Mouse (Mus musculus) C2C12 (cell line): ENCODE data around the gene Ncoa1. TPM values are rescaled to one million over a fixed set of nuclear protein-coding genes. Genes with fewer than 3 reads are reported as not detected.

ENCODE experiments used
- H3K27me3 ChIP-seq: one replicate; pipeline ENCODE4 v1.6.1; 2011; ENCODE audit not compliant: control insufficient read depth, insufficient read depth, insufficient read length
- H3K36me3 ChIP-seq: one replicate; pipeline ENCODE4 v1.6.1; 2011; ENCODE audit not compliant: control insufficient read depth, insufficient read depth
- H3K4me3 ChIP-seq: one replicate; pipeline ENCODE4 v1.5.1; 2011; ENCODE audit warnings: mild to moderate bottlenecking, control low read depth; ENCODE audit not compliant: poor library complexity, insufficient read depth, severe bottlenecking
- H3K79me2 ChIP-seq: one replicate; pipeline ENCODE4 v1.6.1; 2011; ENCODE audit not compliant: control insufficient read depth, insufficient read depth
- H3K79me3 ChIP-seq: one replicate; pipeline ENCODE4 v1.6.1; 2011; ENCODE audit warnings: low read depth, control low read depth
- H3ac ChIP-seq: one replicate; pipeline ENCODE3; 2011; ENCODE audit warnings: low read depth; ENCODE audit not compliant: control insufficient read depth, insufficient read length
- CEBPB ChIP-seq: IDR thresholded peaks from one replicate; pipeline ENCODE4 v1.6.1; 2011; ENCODE audit warnings: low read depth, mild to moderate bottlenecking, control low read depth, moderate library complexity
- CTCF ChIP-seq: IDR thresholded peaks from one replicate; pipeline ENCODE4 v1.5.1; 2011; ENCODE audit not compliant: control insufficient read depth, insufficient read depth, insufficient read length
- FOSL1 ChIP-seq: IDR thresholded peaks from one replicate; pipeline ENCODE4 v1.8.0; 2011; ENCODE audit warnings: mild to moderate bottlenecking, low read length; ENCODE audit not compliant: poor library complexity, insufficient read depth, severe bottlenecking
- MAX ChIP-seq: IDR thresholded peaks from one replicate; pipeline ENCODE4 v1.6.1; 2011; ENCODE audit warnings: mild to moderate bottlenecking, control low read depth
- MYOD1 ChIP-seq: IDR thresholded peaks from one replicate; pipeline ENCODE4 v1.6.1; 2011; ENCODE audit warnings: low read depth; ENCODE audit not compliant: control insufficient read depth, insufficient read length
- MYOG ChIP-seq: IDR thresholded peaks from one replicate; pipeline ENCODE4 v1.6.1; 2011; ENCODE audit not compliant: control insufficient read depth, insufficient read length; ENCODE audit errors: extremely low read depth
- USF1 ChIP-seq: IDR thresholded peaks from one replicate; pipeline ENCODE4 v1.6.1; 2011; ENCODE audit warnings: low read depth, mild to moderate bottlenecking, control low read depth, moderate library complexity
- polyA plus RNA-seq: library from polyadenylated mRNA; unstranded; fragments of >200 nt; fragmentation: generic; extraction: Trizol; gene quantifications from one replicate; pipeline ENCODE4 v1.2.1, GENCODE M21; 2012; ENCODE audit warnings: missing spikeins

Ncoa1 gene
- polyA plus RNA-seq, 1 experiment: 3.4 TPM

GRCm38 (mm10) chr12:4406155-4406554, 70.8 kb downstream of the Ncoa1 start:
- no peak for TF ChIP-seq FOSL1
- TF ChIP-seq USF1: no peak
- TF ChIP-seq MAX: no peak
- no peak for TF ChIP-seq MYOG
- TF ChIP-seq MYOD1: no peak
- TF ChIP-seq CTCF: no peak
- no peak for TF ChIP-seq CEBPB
- no peak overlapping the region for H3K4me3 ChIP-seq
- H3ac ChIP-seq: no peak overlapping the region
- no peaks in the 10 kb centered on the region for H3K27me3 ChIP-seq
- no peaks in the 10 kb centered on the region for H3K79me2 ChIP-seq
- H3K36me3 ChIP-seq: no peaks in the 10 kb centered on the region
- no peaks in the 10 kb centered on the region for H3K79me3 ChIP-seq

- TF ChIP-seq MAX (no peak), USF1 (no peak)
- H3K4me3 ChIP-seq: no peak overlapping the region
- no peaks in the 10 kb centered on the region for H3K79me3 ChIP-seq
- H3K79me2 ChIP-seq: no peaks in the 10 kb centered on the region
- H3K36me3 ChIP-seq: no peaks in the 10 kb centered on the region
- H3K27me3 ChIP-seq: no peaks in the 10 kb centered on the region
- H3ac ChIP-seq: no peak overlapping the region
Measured at GRCm38 (mm10) chr12:4403206-4403605, 73.8 kb downstream of the Ncoa1 start.

- Histone ChIP-seq H3ac (no peak overlapping the region), H3K79me2 (no peaks in the 10 kb centered on the region), H3K27me3 (no peaks in the 10 kb centered on the region), H3K79me3 (no peaks in the 10 kb centered on the region), H3K36me3 (no peaks in the 10 kb centered on the region), H3K4me3 (no peak overlapping the region)
- TF ChIP-seq CEBPB (no peak), FOSL1 (no peak)
Measured at GRCm38 (mm10) chr12:4396221-4396620, 80.8 kb downstream of the Ncoa1 start.

- Histone ChIP-seq H3K79me2 (no peaks in the 10 kb centered on the region), H3K27me3 (no peaks in the 10 kb centered on the region), H3ac (no peak overlapping the region), H3K4me3 (no peak overlapping the region), H3K36me3 (no peaks in the 10 kb centered on the region), H3K79me3 (no peaks in the 10 kb centered on the region)
- TF ChIP-seq MYOG (no peak), CEBPB (no peak), FOSL1 (no peak), MYOD1 (no peak), USF1 (no peak), MAX (no peak), CTCF (no peak)
Measured at GRCm38 (mm10) chr12:4392590-4392989, 84.4 kb downstream of the Ncoa1 start.

- no peaks in the 10 kb centered on the region for H3K27me3 ChIP-seq
- H3K79me2 ChIP-seq: no peaks in the 10 kb centered on the region
- H3K36me3 ChIP-seq: no peaks in the 10 kb centered on the region
- no peak overlapping the region for H3K4me3 ChIP-seq
- H3K79me3 ChIP-seq: no peaks in the 10 kb centered on the region
- H3ac ChIP-seq: no peak overlapping the region
- no peak for TF ChIP-seq CTCF
- TF ChIP-seq CEBPB: no peak
- TF ChIP-seq FOSL1: no peak
- no peak for TF ChIP-seq MAX
- TF ChIP-seq USF1: no peak
- no peak for TF ChIP-seq MYOD1
- TF ChIP-seq MYOG: no peak
Measured at GRCm38 (mm10) chr12:4392074-4392473, 84.9 kb downstream of the Ncoa1 start.

- Histone ChIP-seq H3K27me3 (no peaks in the 10 kb centered on the region), H3K4me3 (no peak overlapping the region), H3K79me2 (no peaks in the 10 kb centered on the region), H3ac (no peak overlapping the region), H3K36me3 (no peaks in the 10 kb centered on the region), H3K79me3 (no peaks in the 10 kb centered on the region)
- TF ChIP-seq MAX (no peak), MYOD1 (no peak), FOSL1 (no peak), CEBPB (no peak), USF1 (no peak), MYOG (no peak), CTCF (no peak)
Measured at GRCm38 (mm10) chr12:4391256-4391655, 85.7 kb downstream of the Ncoa1 start.
